Mouse (Mus musculus): ENCODE measurements at regions not wholly inside any gene's neighbourhood (a gene's known extent, or its start where the extent isn't known, plus 50 kb on each side); places are given as distances from the start of the nearest gene placed in this dataset.

DNA sequence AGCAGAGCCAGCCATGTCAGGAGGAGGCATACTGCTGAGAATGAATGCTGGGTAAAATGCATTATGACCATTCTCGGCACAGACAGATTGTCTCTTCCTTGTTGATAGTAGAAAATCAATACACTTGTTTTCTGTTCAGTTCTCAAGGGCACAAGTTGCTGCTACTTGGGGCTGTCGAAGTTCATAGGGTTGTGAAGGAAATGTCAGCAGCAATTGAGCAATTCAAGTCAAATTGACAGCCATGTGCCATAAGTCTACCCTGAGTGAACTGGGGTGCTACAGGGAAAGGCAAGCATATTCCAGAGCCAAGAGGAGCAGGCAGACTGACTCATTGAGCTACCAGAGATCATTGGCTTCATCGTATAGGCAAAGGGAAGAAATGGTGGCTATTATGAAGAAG, 301.6 kb upstream of the Sall1 start:
- no peak for TF ChIP-seq CTCF (conservative IDR thresholded peaks at IDR 0.05; ENCODE audit: insufficient read depth, insufficient read length, low read depth, low read length)
- TF ChIP-seq POLR2A (IDR thresholded peaks at IDR 0.05; ENCODE audit: low read depth, low read length), result no peak

All from kidney, adult 2 months (tissue).